Mouse (Mus musculus): ENCODE measurements at regions not wholly inside any gene's neighbourhood (a gene's known extent, or its start where the extent isn't known, plus 50 kb on each side); places are given as distances from the start of the nearest gene placed in this dataset.

DNA sequence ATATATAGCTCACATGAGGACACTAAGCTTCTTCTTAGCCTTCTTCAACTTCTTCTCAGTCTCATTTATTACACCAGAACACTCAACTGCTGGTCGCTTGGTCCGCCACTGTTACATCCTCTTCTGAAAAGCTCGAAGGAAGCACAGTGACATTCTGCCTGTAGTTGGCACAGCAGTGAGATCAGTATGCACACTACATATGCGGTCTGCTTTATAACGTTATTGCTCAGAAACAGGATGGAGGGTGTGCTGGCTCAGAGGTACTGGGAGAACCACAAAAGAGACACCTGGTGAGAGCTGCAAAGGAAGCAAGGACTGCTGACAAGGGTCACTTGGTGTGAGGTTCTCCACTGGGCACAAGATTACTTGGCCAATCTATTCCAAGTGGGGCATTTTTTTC, 179.5 kb downstream of the Ets1 start:
- no peak for DNase-seq

DNA sequence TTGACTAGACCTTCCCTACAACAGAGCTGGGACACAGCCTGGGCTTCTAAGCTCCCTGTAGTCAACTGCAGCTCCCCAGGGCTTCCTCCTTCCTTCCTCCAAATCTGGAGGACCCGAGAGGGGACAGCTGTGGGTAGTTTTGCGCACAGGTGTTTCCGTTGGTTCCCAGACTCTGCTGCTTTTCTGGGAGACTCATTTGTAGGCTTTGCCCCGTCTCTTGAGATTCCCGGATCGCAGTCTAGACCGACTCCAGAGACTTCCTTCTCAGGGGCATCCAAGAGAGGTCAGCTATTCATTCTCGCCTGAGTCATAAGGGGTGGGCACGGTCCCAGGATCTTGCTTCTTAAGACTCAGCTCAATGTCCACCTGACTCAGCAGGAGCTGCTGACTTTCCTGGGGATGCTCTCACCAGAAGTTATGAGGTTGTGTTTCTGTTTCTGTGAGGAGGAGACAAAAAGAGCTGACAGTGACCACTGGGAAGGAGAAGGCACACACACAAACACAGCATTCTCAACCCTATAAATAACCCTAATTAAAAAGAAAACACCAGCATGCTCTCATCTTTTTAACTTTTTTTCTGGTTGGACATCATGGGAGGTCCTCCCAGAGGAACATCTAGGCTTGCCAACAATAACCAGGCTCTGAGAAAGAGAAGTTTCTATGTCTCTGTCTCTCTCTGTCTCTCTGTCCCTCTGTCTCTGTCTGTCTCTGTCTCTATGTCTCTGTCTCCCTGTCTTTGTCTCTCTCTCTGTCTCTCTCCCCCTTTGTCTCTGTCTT, 180.8 kb downstream of the Ets1 start:
- peak; percentile 16 for DNase-seq

- DNase-seq: no peak
Observed at GRCm38 (mm10) chr9:32817442-32818358, 181.7 kb downstream of the Ets1 start.

DNA sequence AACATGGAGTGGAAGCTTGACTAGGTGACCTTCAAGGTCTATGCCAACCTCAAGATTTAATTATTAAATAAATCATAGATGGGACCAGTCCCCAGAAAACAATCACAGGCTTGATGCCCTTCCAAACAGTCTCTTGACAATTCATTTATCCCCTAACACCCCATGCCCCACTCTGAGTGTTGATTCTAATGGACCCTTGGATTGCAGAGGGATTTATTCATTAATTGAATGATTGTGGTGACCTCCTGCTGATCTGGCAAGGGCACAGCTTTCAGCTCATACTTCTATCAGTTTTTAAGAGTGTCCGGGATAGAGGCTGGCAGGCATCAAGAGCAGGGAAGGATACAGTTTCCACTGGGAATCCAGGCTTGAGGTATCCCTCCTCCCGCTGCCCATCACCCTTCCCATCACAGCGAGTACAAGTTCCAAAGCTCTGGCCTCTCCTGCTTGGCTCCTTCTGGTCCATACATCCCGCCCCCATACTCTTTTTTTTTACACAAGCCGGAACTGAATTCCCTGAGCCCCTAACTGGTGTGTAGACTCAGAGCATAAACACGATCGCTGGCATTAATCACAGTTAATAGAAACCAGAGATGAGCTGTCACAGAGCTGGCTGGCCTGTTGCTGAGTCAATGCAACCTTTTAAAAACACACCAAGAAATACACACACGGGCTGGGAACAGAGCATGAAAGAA, 187.6 kb downstream of the Ets1 start:
- no peak for DNase-seq

GRCm38 (mm10) chr9:32824134-32824531, 188.1 kb downstream of the Ets1 start:
- DNase-seq: no peak

- DNase-seq: no peak
Observed at GRCm38 (mm10) chr9:32830268-32830891, 194.4 kb downstream of the Ets1 start.

DNA sequence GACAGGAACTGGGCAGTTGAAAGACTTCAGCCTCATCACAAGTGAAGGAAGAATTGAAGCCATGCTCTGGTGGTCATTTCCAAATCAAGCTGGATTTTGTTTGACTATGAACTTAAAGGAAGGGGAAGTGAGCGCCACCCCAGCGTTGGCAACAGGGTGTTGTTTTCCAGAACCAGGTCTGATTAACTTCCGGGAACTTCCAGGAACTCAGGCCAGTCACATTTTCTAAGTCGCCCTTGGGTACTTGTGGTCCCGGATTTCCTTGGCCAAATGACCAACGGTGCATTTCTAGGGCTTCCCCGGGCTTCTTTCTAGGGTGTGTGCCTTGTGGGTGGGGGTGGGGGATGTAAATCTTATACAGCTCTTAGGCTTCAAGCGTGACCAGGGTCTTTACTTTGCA, 197.4 kb downstream of the Ets1 start:
- DNase-seq: no peak

DNA sequence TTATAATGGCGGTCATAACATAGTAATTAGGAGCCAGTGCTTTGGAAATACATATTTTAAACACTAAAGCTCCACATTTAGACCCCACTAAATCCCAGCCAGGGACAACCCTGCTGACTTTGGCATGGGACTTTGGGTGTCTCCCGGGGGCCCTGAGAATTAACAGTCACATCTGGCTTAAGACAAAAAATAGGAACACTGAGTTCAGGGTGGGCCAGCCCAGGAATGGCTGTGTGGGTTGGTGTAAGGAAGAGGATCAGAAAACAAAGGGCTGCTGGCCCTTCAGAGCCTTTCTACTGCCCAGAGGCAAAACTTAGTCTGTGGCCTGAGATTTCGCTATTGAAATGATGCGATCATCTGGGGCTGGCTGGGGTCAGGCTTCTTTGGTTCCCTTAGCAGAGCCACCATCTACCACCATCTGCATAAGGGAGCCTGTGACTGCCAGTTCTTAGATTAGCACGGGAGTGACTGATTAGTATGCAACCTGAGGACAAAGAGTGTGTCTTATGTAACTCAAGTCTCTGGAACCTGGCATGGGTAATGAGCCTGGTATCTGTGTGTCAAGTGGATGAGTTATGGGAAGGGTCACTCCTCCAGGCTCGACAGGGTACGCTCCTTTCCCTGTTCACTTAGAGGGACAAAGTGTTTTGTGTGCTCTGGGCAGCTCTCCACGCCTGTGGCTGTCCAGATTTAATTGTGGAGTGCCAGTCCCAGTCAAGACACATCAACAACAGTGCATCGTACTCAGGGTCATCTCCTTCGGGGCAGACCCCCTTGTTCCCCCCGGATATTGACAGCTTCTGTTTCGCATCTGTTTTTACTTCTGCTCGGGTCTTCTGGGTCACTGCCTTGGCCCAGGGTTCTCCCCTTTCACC, 199.0 kb downstream of the Ets1 start:
- DNase-seq: no peak

GRCm38 (mm10) chr9:32835626-32835971, 199.6 kb downstream of the Ets1 start:
- no peak for DNase-seq

GRCm38 (mm10) chr9:32836371-32836770, 200.3 kb downstream of the Ets1 start:
- DNase-seq: no peak

DNA sequence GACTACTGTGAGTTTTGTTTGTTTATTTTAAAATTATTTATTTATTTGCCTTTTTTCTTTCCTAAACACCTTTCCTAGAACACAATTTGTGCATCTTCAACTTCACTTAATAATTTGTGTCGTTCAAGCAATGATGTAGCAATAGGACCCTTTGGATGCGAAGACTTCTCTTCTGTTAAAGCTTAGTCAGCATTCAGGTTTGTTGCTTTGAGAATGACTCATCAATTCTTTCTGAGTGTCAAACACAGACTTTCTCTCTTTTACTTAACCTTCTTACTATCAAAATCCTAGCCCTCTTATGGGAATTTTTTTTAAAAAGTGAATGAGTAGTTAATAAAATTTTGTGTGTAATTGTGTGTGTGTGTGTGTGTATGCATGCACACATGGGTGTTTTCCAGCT, 211.3 kb downstream of the Ets1 start:
- DNase-seq: no peak

DNA sequence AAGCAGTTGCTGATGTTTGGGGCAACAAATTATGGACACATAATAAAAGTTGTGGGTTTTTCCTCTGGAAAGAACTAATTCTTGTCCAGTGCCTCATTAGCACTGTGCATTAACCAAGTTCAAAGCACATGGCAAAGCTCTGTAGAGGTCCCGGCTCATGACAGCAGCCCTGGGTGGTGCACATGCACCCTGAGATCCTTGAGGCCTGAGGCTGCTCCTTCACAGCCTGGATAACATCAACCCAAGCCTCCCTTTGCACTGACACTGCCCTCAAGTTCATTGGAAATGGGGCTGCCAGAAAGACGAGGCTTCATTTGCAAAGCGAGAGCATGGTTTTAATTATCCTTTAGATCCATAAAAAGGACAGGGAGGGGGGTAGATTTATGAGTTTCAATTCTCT, 216.3 kb downstream of the Ets1 start:
- DNase-seq: no peak

GRCm38 (mm10) chr9:32863286-32863685, 227.3 kb downstream of the Ets1 start:
- no peak for DNase-seq

DNA sequence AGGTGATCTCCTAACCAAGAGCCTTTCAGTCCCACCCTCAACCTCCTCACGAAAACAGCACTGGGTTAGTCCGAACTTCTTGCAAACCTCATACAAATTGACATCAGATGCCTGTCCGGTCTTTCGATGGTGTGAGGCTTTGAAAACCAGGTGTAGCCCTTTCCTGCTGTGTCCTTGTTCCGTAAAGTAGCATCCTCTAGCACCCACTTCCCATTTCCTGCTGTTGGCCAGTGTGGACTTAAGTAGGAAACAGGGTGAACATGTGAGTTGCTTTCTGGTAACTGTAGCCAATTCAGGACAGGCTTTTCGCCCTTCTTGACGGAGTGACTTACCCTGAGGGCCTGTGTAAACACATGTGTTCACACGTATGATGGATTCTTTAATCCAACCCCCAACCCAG, 232.9 kb downstream of the Ets1 start:
- DNase-seq: no peak

GRCm38 (mm10) chr9:32874306-32874875, 238.4 kb downstream of the Ets1 start:
- DNase-seq: no peak

GRCm38 (mm10) chr9:32882819-32883587, 247.0 kb downstream of the Ets1 start:
- no peak for DNase-seq

DNA sequence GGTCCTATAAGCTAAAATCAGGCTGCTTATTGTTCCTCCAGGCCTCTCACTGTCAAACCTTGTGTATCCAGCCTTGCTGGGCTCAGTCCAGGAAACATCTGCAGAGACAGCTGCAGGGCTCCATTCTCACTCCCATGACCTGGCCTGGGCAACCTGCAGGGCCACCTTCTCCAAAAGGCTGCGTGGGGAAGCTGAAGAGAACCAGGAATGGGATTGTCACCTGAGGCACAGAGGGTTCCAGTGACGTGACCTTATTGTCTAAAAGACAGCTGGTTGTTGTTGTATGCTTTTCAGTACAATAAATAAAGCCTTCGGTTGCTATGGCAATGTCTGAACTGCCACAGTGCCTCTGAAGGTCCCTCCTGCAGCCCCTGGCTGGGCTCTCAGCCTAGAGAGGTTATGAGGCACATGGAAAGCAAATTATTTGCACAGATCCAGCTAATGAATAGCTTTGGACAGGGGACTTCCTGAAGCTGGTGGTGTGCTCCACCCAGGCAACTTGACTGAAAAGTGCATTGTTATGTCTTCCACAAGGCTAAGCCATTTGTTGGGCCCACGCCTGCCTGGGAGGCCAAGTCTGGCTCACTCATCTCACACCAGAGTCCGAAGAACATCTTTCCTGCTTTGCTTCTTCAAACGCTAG, 250.1 kb downstream of the Ets1 start:
- DNase-seq: no peak

DNA sequence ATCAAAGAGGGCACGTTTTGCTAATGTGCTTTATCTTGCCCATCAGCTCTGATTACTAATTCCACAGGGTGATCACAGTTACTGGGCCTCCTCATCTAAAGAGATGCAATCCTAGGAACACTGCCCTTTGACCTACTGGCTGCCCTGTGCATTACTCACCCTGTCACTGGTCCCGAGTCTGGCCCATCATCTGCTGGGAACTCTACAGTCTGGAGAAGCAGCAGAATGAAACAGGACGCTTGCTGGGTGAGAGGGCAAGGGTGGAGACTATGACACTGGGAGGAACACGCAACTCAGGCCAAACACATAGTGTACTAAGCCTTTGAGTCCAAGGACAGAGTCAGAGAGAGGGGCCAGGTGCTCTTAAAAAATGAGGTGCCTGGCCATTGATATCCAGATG, 263.8 kb downstream of the Ets1 start:
- no peak for DNase-seq

GRCm38 (mm10) chr9:32901287-32901686, 265.3 kb downstream of the Ets1 start:
- peak; percentile 23 for DNase-seq

Measured in adrenal gland, postnatal 25 days (tissue).